Mouse (Mus musculus) myocyte (in vitro differentiated cells): ENCODE measurements around the gene Plcb1.

Source experiments
- MAX ChIP-seq: IDR thresholded peaks from one replicate; pipeline ENCODE4 v1.6.1; 2011; ENCODE audit warnings: low read depth, mild to moderate bottlenecking, control low read depth
- MYOG ChIP-seq, 3 experiments: IDR thresholded peaks; one replicate each; pipeline ENCODE4 v1.6.1; 2011; ENCODE audit warnings: control low read depth in 2 of 3, low read depth in 2 of 3, mild to moderate bottlenecking in 2 of 3; ENCODE audit not compliant: insufficient read length in 2 of 3, control insufficient read depth in 1 of 3, insufficient read depth in 1 of 3
- POLR2A ChIP-seq: IDR thresholded peaks from one replicate; pipeline ENCODE4 v1.6.1; 2011; ENCODE audit warnings: low read depth, mild to moderate bottlenecking, control low read depth, moderate library complexity; ENCODE audit not compliant: insufficient read length
- REST ChIP-seq: IDR thresholded peaks from one replicate; pipeline ENCODE4 v1.6.1; 2011; ENCODE audit warnings: mild to moderate bottlenecking, control low read depth, moderate library complexity; ENCODE audit not compliant: insufficient read depth, insufficient read length
- SRF ChIP-seq: IDR thresholded peaks from one replicate; pipeline ENCODE4 v1.6.1; 2011; ENCODE audit warnings: low read depth; ENCODE audit not compliant: control insufficient read depth, insufficient read length
- USF1 ChIP-seq: IDR thresholded peaks from one replicate; pipeline ENCODE4 v1.6.1; 2011; ENCODE audit warnings: low read depth, mild to moderate bottlenecking, control low read depth, moderate library complexity

DNA sequence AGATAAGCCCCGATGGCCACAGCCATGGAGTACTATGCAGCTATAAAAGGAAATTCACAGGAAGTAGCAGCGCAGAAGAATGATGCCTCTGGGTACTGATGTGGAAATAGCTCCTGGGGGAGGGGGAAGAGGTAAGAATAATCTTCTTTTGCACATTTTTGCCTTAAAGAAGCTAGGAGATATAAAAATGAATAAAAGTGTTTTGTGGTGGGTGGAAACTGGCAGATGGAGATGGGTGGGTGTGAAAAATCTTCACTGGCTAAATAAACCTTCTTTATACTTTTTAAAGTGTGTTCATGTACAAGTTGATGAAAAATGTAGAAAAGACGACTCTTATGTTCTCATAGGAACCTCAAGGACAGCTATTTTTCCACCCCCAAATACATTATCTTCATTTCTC, 60.7 kb downstream of the Plcb1 start:
- TF ChIP-seq USF1 (no peak), REST (no peak), POLR2A (no peak), MAX (no peak), MYOG (IDR thresholded peaks at IDR 0.05; ENCODE audit: control insufficient read depth in 1 of 3, insufficient read depth in 1 of 3, insufficient read length in 2 of 3, low read depth in 2 of 3) (no peak), SRF (no peak)
